Mouse (Mus musculus): ENCODE measurements around the gene Olfr792.

Gene Olfr792

DNA sequence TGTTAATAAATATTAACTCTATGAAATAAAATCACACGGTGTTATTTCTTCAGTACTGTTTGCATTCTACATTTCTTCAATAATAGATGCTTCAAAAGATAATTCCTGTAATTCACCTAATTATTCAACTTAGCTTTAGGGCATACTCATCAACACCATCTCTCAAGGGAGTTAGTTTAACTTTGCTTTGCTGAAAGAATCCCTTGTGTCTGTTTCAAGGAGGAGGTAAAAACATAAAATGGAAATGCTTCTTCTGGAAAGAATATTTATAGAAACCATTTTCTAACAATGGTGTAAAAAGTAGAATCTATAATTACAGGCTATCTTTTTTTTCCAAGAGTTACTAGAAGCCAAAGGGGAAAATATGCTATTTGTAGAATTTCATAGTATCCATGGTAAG lies at the start of gene Olfr792:
Olfr792 (plus strand) TSS at position 301 of the 400 bp plus-strand sequence.
- DNase-seq (ENCODE audit: low spot score): no peak

DNA sequence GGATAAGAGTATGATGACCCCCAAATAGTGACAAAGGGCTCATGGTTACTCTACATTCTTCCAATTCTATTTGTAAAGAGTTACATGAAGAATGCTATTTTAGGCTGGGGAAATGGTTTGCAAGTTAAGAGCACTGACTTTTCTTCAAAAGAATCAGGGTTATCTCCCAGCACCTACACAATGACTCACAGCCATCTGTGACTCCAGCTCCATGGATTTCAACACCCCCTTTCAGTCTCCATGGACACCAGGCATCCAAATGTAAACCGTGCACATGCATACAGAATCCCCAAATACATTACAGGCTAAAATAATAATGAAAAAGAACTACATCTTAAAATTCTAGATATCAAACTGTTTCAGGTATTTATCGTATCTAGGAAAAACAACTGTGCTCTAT lies 48.9 kb upstream of the Olfr792 start:
- DNase-seq (ENCODE audit: low spot score): no peak

DNA sequence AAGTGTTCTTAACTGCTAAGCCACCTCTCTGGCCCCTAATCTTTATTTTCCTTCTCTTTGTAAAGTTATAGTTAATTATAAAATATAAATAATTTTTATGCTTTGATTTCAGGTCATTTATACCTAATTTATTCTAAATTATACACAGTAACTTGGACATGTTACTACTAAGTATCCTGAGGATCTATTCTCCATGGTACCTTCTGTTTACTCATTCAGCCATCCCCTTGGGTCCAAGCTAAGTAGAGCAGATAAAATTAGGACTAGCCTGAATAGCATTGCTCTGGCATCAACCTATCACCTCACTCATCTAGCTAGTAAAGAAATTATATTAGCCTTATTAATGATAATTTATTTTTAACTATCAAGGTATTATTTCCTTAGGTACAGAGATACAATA lies 40.8 kb upstream of the Olfr792 start, which contains the start of gene Olfr790:
Olfr790 (plus strand) TSS at position 301 of the 400 bp plus-strand sequence.
- no peak for DNase-seq (ENCODE audit: low spot score)

DNA sequence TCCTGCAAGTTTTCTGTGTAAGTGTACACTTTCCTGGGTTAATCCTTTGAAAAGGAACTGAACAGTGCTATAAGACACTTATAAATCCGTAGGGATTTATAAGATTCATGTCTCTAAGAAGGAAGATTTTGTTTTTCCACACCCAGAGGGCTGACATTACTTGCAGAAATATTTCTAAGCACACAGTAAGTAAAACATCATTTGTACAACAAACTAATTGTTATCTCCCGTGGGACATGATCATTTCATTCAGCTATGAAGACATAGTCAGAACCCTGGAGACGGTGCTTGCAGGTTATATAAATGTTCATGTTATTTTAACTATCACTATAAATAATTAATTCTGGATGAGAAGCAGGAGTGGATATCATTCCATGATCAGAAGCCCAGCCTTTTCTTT lies 17.5 kb upstream of the Olfr792 start, which contains the start of gene Olfr791:
Olfr791 (plus strand) TSS at position 301 of the 400 bp plus-strand sequence.
- no peak for DNase-seq (ENCODE audit: low spot score)

DNA sequence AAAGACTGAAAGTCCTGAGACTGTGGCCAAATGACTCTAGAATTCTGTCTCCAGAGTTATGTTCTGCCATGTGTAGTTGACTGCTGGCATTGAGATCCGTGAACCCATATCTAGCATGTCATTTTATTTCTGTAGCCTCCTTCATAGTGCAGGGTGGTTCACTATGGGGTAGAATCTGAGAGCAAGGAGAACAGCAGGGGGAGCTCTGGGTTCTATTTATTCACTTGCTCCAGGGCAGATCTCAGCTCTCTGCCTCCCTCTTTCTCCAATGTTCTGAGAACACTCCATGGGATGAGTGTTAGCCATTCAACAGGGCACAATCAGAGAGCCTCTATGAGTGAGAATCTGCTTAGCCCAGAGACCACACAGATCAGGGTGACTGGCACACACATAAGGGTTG lies 10.4 kb downstream of the Olfr792 start:
- peak; percentile 3 for DNase-seq (ENCODE audit: low spot score)

DNA sequence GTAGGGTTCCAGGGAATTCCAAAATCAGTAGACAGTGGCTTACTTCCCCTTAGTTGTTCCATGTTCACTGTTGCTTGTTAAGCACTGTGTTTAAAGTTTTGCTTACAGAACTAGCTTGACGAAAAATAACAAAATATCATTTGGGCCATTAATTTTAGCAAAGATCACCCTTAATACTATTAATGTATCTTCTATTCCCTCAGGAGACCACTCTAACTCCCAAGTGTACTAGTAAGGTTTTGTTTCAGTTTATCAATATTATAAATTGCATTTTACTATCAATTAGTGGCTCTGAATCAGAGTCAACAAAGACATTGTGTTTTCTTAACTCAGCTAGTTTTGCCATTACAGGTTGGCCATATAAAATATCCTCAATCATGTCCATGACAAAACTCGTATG lies 28.4 kb downstream of the Olfr792 start, which contains the start of gene Olfr794:
Olfr794 (plus strand) TSS at position 301 of the 400 bp plus-strand sequence.
- no peak for DNase-seq (ENCODE audit: low spot score)

DNA sequence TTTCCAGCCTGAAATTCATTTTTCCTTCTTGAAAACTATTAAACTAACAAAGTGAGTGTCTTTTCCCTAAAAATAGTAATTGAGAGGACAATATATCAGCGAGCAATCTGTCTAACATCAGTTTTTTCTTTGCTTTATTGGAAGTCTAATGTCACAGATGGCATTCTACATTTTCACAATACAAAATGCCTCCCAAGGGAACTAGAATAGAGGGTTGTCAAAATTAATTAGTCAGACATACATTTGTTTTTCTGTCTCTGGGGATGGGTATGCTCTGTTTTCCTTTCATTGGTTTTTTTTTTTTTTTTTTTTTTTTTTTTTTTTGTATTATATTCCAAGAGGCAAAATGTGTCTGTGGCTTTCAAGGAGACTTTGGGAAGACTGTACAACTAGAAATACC lies 38.1 kb downstream of the Olfr792 start:
- DNase-seq (ENCODE audit: low spot score): no peak
